Mouse (Mus musculus) MEL (cell line): Measurements from ENCODE around the gene Aatf. TPM values are rescaled to one million over a fixed set of nuclear protein-coding genes. Genes with fewer than 3 reads are reported as not detected.

Experiments
- DNase-seq: peaks from one replicate; pipeline ENCODE4 v3.0.0; 2011; ENCODE audit warnings: low read depth, low spot score
- H3K27ac ChIP-seq: 2 replicates; pipeline ENCODE4 v1.5.1; 2012; ENCODE audit warnings: low read depth, mild to moderate bottlenecking, control low read depth, low read length, moderate library complexity; ENCODE audit not compliant: control insufficient read depth
- H3K27me3 ChIP-seq, 2 experiments: fragments of 150-350 bp in 1 of 2; sonication (generic) in 1 of 2; 2 replicates each; pipeline ENCODE4 v1.6.1; 2012; ENCODE audit warnings: low read length in 2 of 2, mild to moderate bottlenecking in 2 of 2, improper control_type of control experiment in 1 of 2, moderate library complexity in 1 of 2; ENCODE audit not compliant: insufficient read depth in 2 of 2, control insufficient read depth in 1 of 2
- H3K36me3 ChIP-seq, 2 experiments: 2 replicates each; pipeline ENCODE4 v1.6.1; 2012 to 2014; ENCODE audit warnings: low read length in 2 of 2, improper control_type of control experiment in 1 of 2, inconsistent platforms in 1 of 2, mild to moderate bottlenecking in 1 of 2; ENCODE audit not compliant: insufficient read depth in 2 of 2, control insufficient read depth in 1 of 2
- H3K4me1 ChIP-seq, 2 experiments: fragments of 150-350 bp in 1 of 2; sonication (generic) in 1 of 2; 2 replicates each; pipeline ENCODE4 v1.6.1; 2012; ENCODE audit warnings: low read length in 2 of 2, improper control_type of control experiment in 1 of 2, mild to moderate bottlenecking in 1 of 2; ENCODE audit not compliant: insufficient read depth in 2 of 2, control insufficient read depth in 1 of 2
- H3K4me3 ChIP-seq, 2 experiments: fragments of 150-350 bp in 1 of 2; sonication (generic) in 1 of 2; 2 replicates each; pipeline ENCODE4 v1.5.1; 2012; ENCODE audit warnings: low read depth in 2 of 2, low read length in 2 of 2, mild to moderate bottlenecking in 2 of 2, moderate library complexity in 2 of 2, control low read depth in 1 of 2, improper control_type of control experiment in 1 of 2; ENCODE audit not compliant: control insufficient read depth in 1 of 2, insufficient read depth in 1 of 2
- H3K79me2 ChIP-seq: 2 replicates; pipeline ENCODE4 v1.6.1; 2012; ENCODE audit warnings: mild to moderate bottlenecking, low read length, moderate library complexity; ENCODE audit not compliant: control insufficient read depth, poor library complexity, insufficient read depth
- H3K9ac ChIP-seq: 2 replicates; pipeline ENCODE4 v1.6.1; 2012; ENCODE audit warnings: low read depth, mild to moderate bottlenecking, control low read depth, low read length, moderate library complexity; ENCODE audit not compliant: control insufficient read depth, poor library complexity, severe bottlenecking
- H3K9me3 ChIP-seq: fragments of 150-350 bp; sonication (generic); replicated peaks from 2 replicates; pipeline ENCODE4 v1.6.1; 2012; ENCODE audit warnings: mild to moderate bottlenecking, low read length, improper control_type of control experiment, moderate library complexity; ENCODE audit not compliant: insufficient read depth
- CHD2 ChIP-seq: IDR thresholded peaks from 2 replicates; pipeline ENCODE4 v1.6.1; 2011; ENCODE audit warnings: low read length, improper control_type of control experiment
- CTCF ChIP-seq, 3 experiments: IDR thresholded peaks in 2 of 3; conservative IDR thresholded peaks in 1 of 3; 2 replicates each; pipeline ENCODE4 v1.5.1; 2011 to 2012; ENCODE audit warnings: low read length in 3 of 3, low read depth in 2 of 3, mild to moderate bottlenecking in 2 of 3, improper control_type of control experiment in 1 of 3, inconsistent platforms in 1 of 3, mixed read lengths in 1 of 3, moderate library complexity in 1 of 3; ENCODE audit not compliant: control insufficient read depth in 1 of 3, insufficient read depth in 1 of 3, poor library complexity in 1 of 3, severe bottlenecking in 1 of 3
- GABPA ChIP-seq: IDR thresholded peaks from 2 replicates; pipeline ENCODE4 v1.6.1; 2012; ENCODE audit warnings: low read depth, mild to moderate bottlenecking, inconsistent platforms, low read length, improper control_type of control experiment, moderate library complexity
- KAT2A ChIP-seq: conservative IDR thresholded peaks from 2 replicates; pipeline ENCODE4 v1.6.1; 2012; ENCODE audit warnings: low read depth, low read length, improper control_type of control experiment, inconsistent platforms
- MAFK ChIP-seq: IDR thresholded peaks from 2 replicates; pipeline ENCODE4 v1.6.1; 2011; ENCODE audit warnings: low read depth, mild to moderate bottlenecking, low read length, improper control_type of control experiment, borderline replicate concordance
- MAX ChIP-seq: IDR thresholded peaks from 2 replicates; pipeline ENCODE4 v1.6.1; 2011; ENCODE audit warnings: low read length, improper control_type of control experiment
- MEF2A ChIP-seq: IDR thresholded peaks from 2 replicates; pipeline ENCODE4 v1.6.1; 2014; ENCODE audit warnings: low read depth, mild to moderate bottlenecking, inconsistent platforms, low read length, improper control_type of control experiment; ENCODE audit not compliant: poor library complexity, insufficient replicate concordance, severe bottlenecking; ENCODE audit errors: extremely low read depth
- MYB ChIP-seq: IDR thresholded peaks from 2 replicates; pipeline ENCODE4 v1.6.1; 2011; ENCODE audit warnings: mild to moderate bottlenecking, low read depth, low read length, improper control_type of control experiment
- MYC ChIP-seq: IDR thresholded peaks from 2 replicates; pipeline ENCODE4 v1.6.1; 2011; ENCODE audit warnings: low read depth, mild to moderate bottlenecking, low read length, improper control_type of control experiment, moderate library complexity
- POLR2A ChIP-seq, 2 experiments: IDR thresholded peaks; 2 replicates each; pipeline ENCODE4 v1.6.1; 2011 to 2012; ENCODE audit warnings: low read length in 2 of 2, mild to moderate bottlenecking in 2 of 2, control low read depth in 1 of 2, improper control_type of control experiment in 1 of 2, low read depth in 1 of 2, moderate library complexity in 1 of 2; ENCODE audit not compliant: control insufficient read depth in 1 of 2, insufficient read depth in 1 of 2, poor library complexity in 1 of 2
- POLR2AphosphoS5 ChIP-seq: IDR thresholded peaks from 2 replicates; pipeline ENCODE4 v1.6.1; 2012; ENCODE audit warnings: low read depth, borderline replicate concordance, mild to moderate bottlenecking, inconsistent platforms, low read length, moderate library complexity, mixed read lengths
- RAD21 ChIP-seq: IDR thresholded peaks from 2 replicates; pipeline ENCODE4 v1.6.1; 2011; ENCODE audit warnings: mild to moderate bottlenecking, low read depth, low read length, improper control_type of control experiment
- SMC3 ChIP-seq: IDR thresholded peaks from 2 replicates; pipeline ENCODE4 v1.6.1; 2011; ENCODE audit warnings: low read depth, low read length, improper control_type of control experiment
- TAL1 ChIP-seq: IDR thresholded peaks from 2 replicates; pipeline ENCODE4 v1.6.1; 2012; ENCODE audit warnings: mild to moderate bottlenecking, inconsistent platforms, low read length, moderate library complexity, mixed read lengths
- TBP ChIP-seq: IDR thresholded peaks from 2 replicates; pipeline ENCODE4 v1.8.0; 2011; ENCODE audit warnings: low read depth, low read length, improper control_type of control experiment
- USF2 ChIP-seq, 2 experiments: IDR thresholded peaks; 2 replicates each; pipeline ENCODE4 v1.6.1; 2011 to 2012; ENCODE audit warnings: improper control_type of control experiment in 2 of 2, low read length in 2 of 2, borderline replicate concordance in 1 of 2, inconsistent platforms in 1 of 2, low read depth in 1 of 2, mild to moderate bottlenecking in 1 of 2; ENCODE audit not compliant: insufficient read depth in 1 of 2
- ZC3H11A ChIP-seq: IDR thresholded peaks from 2 replicates; pipeline ENCODE4 v1.6.1; 2012; ENCODE audit warnings: low read depth, mild to moderate bottlenecking, inconsistent platforms, low read length, improper control_type of control experiment
- ZKSCAN1 ChIP-seq: IDR thresholded peaks from 2 replicates; pipeline ENCODE4 v1.6.1; 2012; ENCODE audit warnings: low read depth, mild to moderate bottlenecking, inconsistent platforms, low read length, improper control_type of control experiment, moderate library complexity
- ZNF384 ChIP-seq: IDR thresholded peaks from 2 replicates; pipeline ENCODE4 v1.6.1; 2012; ENCODE audit warnings: low read depth, mild to moderate bottlenecking, inconsistent platforms, low read length, improper control_type of control experiment
- polyA plus RNA-seq, 2 experiments: library from polyadenylated mRNA; stranded (reverse) in 1 of 2; unstranded in 1 of 2; fragments of >175 nt in 1 of 2; fragments of >200 nt in 1 of 2; gene quantifications; 2 replicates each; pipeline versions ENCODE4 v1.2.1 to v1.2.4; 2012; ENCODE audit warnings: low replicate concordance in 2 of 2, low read depth in 1 of 2; ENCODE audit not compliant: insufficient read length in 2 of 2, insufficient read depth in 1 of 2, missing spikeins in 1 of 2
- total RNA-seq: library from RNA; depleted of rRNA; stranded (reverse); fragments of 300-350 nt; gene quantifications from 2 replicates; pipeline ENCODE4 v1.2.3, GENCODE M21; 2012

The Aatf gene
- total and polyA plus RNA-seq, 3 experiments, result 187 to 243 TPM; not detected in 1

DNA sequence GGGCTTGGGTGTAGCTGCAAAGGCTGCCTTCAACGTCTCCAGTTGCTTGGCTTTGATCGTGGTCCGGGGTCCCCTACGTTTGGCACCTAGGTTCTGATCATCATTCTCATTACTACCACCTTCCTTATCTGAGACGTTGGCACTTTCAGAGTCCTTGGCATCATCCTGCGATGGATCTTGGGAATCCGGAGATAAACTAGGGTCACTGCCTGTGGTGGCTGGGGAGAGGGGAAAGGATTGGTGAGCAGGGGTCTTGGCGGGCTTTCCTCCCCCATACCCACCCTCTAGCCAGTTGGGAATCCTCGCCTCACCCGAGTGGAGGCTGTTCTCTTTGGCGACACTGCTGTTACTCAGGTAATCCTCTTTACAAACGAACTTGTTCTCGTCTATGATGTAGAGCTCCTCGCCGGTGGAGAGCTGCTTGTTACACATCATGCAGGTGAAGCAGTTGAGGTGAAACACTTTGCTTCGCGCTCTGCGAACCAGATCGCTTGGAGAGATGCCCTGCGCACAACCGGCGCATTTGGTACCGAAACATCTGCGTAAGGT, 8.5 kb upstream of the Aatf start:
- no peak for DNase-seq
- H3K27me3 ChIP-seq, result peaks cover 0 to 2% of the 10 kb centered on the region in 2 experiments; a peak in 2 of 4 replicates
- no peaks in the 10 kb centered on the region for H3K4me1 ChIP-seq
- H3K9me3 ChIP-seq, result no peaks in the 10 kb centered on the region
- H3K4me3 ChIP-seq, result no peak overlapping the region
- no peaks in the 10 kb centered on the region for H3K36me3 ChIP-seq
- H3K9ac ChIP-seq, result no peak overlapping the region
- no peak overlapping the region for H3K27ac ChIP-seq
- TF ChIP-seq POLR2A (IDR thresholded peaks at IDR 0.05; ENCODE audit: control insufficient read depth in 1 of 2, insufficient read depth in 1 of 2, low read depth in 1 of 2, low read length in 2 of 2, poor library complexity in 1 of 2) (no peak), TAL1 (no peak), CTCF (IDR thresholded peaks at IDR 0.05 in 2 of 3, conservative IDR thresholded peaks at IDR 0.05 in 1 of 3; ENCODE audit: control insufficient read depth in 1 of 3, insufficient read depth in 1 of 3, low read depth in 2 of 3, low read length in 3 of 3, poor library complexity in 1 of 3, severe bottlenecking in 1 of 3) (no peak), USF2 (IDR thresholded peaks at IDR 0.05; ENCODE audit: borderline replicate concordance in 1 of 2, insufficient read depth in 1 of 2, low read depth in 1 of 2, low read length in 2 of 2) (no peak), MYB (no peak), GABPA (no peak), MAFK (no peak)
- H3K79me2 ChIP-seq, result no peaks in the 10 kb centered on the region

DNA sequence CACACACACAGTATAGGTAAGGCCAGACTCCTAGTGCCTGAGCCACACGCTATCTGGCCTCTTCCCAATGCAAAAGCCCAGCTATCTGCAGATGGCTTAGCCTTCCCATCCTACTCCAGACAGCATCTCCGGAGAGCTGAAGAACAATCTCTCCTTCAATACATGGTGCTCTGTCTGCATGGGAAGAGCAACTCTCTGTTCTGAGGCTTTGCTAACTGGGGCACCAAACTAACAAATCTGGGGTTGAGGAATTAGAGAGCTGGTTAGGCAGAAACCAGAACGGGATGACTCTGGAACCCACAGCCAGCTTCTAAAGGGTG, 7.7 kb upstream of the Aatf start:
- H3K9ac ChIP-seq, result no peak overlapping the region
- H3K79me2 ChIP-seq, result no peaks in the 10 kb centered on the region
- H3K27ac ChIP-seq, result no peak overlapping the region
- no peak overlapping the region for H3K4me3 ChIP-seq
- H3K4me1 ChIP-seq, result no peaks in the 10 kb centered on the region
- no peaks in the 10 kb centered on the region; a peak in 2 of 4 replicates for H3K27me3 ChIP-seq
- no peaks in the 10 kb centered on the region for H3K9me3 ChIP-seq
- no peaks in the 10 kb centered on the region for H3K36me3 ChIP-seq
- TF ChIP-seq MEF2A (no peak), ZKSCAN1 (no peak), POLR2AphosphoS5 (no peak), RAD21 (no peak), MAX (no peak)
- no peak for DNase-seq

- TF ChIP-seq RAD21 (no peak), ZC3H11A (no peak), ZNF384 (no peak), TBP (no peak), KAT2A (no peak), CHD2 (no peak), MAX (no peak), SMC3 (no peak), ZKSCAN1 (no peak), MYC (no peak)
- Histone ChIP-seq H3K4me1 (no peaks in the 10 kb centered on the region), H3K4me3 (no peak overlapping the region), H3K9ac (no peak overlapping the region), H3K79me2 (no peaks in the 10 kb centered on the region), H3K36me3 (no peaks in the 10 kb centered on the region), H3K27me3 (no peaks in the 10 kb centered on the region; a peak in 2 of 4 replicates), H3K27ac (no peak overlapping the region), H3K9me3 (no peaks in the 10 kb centered on the region)
- DNase-seq, result no peak
These were observed 7.1 kb upstream of the Aatf start for GRCm38 (mm10) chr11:84520269-84521070.
